Mouse (Mus musculus): ENCODE measurements around the gene Comtd1.

Comtd1 gene

DNA sequence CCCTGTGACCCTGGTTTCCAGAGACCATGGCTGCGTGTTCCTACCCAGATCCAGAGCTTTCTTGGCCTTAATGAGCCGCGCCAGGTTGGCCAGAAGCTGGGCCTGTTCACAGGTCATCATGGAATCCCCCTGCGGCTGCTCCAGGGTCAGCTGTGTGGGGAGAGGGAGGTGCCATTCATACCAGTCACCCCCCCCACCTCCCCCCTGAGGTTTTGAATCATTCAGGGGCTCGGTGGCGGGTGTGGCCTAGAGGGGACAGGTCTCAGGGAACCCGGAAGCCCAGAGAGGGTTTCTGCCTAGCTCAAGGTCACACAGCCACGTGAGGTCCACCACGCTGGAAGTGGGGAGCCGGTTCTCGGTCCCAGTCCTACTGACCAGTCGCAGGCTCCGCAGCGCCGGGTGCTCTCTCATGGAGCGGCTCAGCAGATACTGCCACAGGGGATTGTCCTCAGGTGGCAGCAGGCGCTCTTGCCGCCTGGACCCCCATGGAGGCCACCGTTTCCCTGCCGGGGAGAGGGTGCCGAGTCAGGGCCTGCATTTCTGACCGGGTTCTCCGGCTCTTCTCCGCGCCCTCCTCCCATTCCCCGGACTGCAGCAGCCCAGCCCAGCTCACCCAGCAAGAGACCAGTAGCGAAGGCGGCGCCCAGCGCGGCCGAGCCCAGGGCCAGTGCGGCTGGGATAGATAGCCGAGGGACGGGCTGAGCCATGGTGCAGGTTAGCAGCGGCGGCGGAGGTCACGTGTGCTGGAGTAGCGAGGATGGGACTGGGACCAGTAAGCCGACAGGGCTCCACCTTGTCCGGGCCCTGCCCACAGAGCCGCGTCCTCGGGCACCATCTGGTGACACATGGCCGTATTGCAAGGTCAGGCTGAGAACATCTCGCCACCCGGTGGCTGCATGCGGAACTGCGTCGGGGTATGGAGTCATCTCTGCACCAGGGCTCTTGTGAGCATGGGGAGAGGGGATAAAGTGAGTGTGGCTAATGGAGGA is at the start of gene Comtd1:
Gene Comtd1 (minus strand): TSS at position 812 of the 989 bp plus-strand sequence.
- DNase-seq = peak; percentile 96

DNA sequence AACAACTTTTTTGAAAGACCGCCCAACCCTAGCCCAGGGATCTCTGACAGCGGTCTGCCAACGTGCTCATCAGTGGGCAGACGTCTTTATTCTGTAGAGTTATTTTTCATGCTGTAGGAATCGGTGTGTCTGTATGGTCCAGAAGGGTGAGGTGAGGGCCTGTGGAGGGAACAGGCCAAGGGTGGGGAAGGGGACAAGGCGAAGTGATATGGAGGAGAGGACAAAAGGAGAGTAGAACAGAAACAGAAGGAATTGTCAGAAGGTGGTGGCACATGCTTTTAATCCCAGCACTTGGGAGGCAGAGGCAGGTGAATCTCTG is 43.5 kb upstream of the Comtd1 start:
- no peak for DNase-seq

DNA sequence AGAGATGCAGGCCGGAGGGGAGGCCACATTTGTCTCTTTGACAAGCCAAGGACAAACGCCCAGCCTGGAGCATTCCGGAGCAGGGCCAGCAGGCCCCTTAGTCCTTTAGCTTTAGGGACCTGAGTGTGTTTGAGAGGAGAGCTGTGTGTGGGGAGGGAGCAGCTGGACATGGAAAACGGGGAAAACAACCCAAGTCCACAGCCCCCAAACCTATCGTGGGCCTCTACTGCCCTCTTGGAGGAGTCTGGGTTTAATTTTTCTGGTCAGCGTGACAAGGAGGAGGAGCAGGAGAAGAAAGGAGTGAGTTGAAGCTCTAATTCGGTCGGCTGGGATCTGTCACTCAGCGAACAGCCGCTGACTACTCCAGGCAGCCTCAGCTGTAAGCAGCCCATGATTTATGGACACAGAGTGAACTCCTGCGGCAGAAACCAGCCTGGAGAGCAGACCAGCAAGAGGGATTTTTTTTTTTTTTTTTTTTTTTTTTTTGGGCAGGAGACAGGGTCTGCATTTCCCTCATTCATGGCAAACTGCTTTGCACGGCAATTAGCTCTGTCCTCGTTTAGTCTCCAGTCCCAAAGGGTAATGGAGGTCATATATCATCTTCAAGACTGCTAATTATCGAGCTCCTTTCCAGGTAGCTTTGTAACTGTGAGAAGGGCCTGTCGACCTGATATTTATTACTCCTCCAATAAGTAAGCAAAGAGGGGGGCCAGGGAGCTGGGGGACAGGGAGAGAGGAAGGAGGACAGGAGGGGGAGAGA is 43.0 kb upstream of the Comtd1 start:
- no peak for DNase-seq

DNA sequence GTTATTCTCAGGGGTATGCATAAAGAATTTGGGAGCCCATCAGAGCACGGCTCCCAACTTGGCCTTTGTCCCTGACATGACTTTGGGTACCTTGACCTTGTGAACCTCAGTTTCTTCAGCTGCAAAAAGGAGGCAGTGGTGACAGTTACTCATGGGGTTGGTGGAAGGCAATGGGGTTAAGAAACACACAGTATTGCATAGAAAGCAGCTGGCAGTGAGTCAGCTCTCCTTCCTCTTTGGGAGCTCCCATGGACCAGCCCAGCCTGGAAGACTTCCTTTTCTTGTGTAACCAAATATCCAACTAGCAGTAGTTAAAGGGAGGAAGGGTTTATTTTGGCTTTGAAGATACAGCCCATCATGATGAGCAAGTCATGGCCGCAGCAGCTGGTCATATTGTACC is 41.7 kb upstream of the Comtd1 start:
- DNase-seq = no peak

DNA sequence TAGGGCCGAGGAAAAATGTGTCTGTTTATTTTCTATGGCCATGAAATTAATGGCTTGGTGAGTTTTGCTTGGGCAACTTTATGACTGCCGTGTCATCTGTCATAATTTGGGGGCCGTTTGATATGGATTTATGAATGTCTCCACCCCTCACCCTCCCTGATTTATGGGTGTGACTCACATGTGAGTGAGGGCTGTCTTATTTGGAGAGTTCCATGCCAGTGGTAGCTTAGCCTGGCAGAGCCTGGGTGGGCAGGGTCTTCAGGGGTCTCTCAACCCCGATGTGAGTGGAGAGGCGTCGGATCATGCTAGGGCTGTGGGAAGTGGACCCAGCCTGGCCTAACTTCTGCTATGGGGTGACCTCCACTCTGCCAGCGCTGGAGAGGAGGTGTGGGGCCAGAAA is 18.0 kb upstream of the Comtd1 start:
- no peak for DNase-seq

DNA sequence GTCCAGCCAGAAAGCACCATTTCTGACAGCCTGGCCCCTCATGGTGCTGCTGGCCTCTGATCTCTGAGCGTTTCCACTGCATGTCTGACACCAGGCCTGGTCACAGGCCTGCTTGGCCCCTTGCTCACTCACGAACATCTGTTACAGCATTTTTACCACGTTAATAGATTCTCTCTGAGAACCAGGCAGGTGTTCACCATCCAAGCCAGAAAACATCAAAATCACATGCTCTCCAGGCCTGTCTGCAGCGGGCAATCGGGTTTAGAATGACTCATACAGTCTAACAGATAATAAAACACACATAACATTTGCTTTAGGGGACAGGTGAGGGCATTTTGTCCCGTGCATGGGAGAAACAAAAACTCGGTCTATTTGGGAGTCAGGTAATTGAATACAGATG is 17.5 kb upstream of the Comtd1 start:
- DNase-seq = no peak

DNA sequence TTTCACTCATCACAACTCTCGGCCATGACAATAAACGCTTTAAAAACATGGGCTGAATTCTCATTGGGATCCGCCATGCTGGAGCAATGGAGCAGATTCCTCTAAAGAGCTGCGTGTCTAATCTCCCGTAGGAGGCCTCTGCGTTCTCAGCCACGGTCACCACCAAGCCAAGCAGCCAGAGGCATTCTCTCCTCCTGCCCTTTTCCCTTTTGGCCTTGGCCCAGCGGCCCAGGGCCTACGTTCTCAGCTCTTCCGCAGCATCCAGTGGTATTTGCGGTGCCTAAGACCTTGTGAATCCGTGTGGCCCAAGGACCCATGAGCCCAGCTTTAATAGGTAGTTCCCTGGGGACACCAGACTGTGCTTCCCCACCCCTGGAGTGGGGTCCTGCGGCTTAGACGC is 8.1 kb upstream of the Comtd1 start:
- DNase-seq = no peak

DNA sequence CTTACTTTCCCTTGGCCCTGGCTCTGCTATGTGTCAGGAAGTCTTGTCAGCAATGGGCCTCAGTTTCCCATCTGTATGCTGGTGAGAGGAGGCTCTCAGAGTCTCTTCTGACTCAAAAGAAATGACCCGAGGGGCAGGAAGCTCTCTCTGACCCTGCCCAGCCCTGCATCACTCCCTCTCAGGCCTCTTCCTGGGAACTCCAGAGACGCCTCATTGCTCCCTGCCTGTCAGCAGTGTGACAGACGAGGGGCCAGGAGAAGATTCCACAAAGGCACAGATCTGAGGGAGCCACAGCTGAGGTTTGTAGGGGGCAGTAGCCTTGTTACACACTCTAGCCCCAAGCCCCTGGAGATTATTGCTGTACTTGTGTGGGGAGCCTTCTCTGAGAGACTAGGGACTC is 7.2 kb upstream of the Comtd1 start:
- DNase-seq = no peak

DNA sequence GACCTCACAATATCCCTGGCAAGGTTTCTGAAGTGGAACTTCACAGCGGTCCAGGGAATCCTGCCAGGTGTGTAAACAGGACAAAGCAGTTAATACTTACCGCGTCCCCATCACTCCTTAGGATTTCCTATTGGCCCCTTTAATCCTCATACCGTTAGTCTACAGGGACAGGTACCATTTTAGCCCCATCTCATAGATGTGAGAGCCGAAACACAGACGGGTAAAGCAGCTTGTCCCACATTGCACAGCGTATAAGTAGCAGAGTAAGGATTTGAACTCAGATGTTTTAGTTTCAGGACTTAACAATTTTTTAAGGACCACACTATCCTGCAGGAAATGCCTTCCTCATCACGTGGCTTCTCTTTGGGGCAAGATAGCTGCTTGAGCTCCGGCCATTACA is 5.5 kb upstream of the Comtd1 start:
- DNase-seq = no peak

DNA sequence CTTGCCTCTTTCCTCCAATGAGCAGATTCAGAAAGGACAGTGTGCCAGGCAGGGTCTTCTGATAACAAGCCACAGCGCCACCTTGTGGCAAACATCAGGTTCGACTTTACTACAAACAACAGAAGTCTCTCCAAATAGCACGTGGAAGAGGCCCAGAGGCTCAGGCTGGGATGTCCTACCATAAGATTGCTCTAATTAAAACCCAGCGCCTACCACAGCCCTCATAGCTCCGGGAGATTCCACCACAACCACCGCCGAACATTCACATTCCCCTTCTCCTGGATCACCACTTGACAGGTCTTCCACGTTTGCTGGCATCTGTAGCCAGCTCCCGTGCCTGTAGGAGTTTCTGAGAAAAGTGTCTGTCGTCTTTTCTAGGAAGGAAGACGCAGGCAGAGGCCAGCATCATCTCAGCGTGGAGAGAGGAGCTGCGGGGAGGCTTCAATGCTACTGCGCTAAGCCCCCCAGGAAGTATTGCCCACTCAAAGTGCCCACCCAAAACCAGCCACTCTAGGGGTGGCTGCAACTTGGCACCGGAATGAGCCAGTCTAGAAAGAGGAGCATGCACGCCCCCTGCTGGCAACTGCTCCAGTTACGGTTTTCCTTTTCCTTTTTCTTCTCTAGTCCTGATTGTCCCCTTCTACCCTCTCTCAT is 4.8 kb upstream of the Comtd1 start:
- peak; percentile 67 for DNase-seq

DNA sequence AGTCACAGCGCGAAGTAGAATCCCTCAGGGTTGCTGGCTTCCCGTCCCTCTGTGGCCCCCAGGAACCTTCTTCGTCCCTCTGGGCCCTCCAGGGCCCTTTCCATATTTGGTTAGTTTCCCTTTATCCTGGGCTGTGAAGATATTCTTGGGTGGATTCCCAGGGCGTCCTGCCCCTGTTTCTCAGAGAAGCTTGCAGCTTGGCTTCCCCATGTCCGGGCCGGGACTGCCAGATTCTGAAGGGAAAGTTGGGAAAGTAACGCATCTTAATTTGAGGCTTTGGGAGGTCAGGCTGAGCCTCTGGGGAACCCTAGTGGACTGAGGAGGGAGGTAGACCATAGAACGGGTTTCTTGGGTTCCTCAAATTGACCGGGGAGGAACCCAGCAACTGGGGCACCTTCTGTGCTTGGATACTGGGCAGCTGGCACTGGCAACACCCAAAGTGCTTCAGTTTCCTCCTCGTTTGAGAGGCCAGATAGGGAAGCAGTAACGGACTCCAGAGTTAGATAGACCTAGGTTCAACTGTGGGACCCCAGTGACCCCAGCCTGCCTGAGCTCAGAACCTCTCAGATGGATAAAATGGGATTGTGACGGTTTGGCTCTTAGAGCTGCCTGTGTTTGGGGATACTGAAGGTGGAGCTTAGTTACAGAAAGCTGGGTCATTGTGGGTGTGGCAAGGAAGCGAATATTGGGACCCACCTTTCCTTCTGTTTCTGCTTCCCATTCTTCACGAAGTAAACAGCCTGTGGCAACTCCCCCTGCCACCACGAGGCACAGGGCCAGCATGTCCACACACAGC is 3.4 kb upstream of the Comtd1 start:
- DNase-seq = peak; percentile 27

DNA sequence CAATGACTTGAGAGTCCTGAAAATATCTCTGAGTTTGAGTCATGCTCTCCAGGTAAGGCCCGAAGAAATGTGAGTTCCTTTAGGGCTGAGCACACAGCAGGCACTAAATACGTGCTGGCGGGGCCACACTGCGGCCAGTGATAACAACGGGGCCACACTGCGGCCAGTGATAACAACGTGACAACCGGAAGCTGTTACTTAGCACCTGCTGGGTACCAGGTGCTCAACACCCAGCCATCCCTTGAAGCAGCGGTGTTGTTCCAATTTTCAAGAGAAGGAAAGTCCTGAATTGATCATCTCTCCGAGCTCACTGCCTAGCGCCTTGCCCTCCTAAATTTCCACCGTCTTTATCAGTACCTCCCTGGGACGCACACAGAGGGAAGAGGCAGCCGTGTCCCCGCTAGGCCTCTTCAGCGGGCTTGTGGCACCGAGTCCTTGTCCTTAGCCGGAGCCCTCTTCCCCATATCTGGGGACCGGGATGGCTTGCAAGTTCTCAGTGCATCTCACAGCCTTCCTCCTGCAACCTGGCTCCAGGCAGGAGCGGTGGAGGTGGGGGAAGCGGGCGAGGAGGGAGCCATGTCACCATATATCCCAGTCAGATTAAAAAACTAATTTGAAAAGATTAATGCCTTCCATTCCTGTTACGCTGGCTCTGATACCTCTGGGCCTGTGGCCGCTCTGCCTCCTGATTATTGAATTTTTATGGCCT is 1.8 kb upstream of the Comtd1 start:
- DNase-seq = no peak

DNA sequence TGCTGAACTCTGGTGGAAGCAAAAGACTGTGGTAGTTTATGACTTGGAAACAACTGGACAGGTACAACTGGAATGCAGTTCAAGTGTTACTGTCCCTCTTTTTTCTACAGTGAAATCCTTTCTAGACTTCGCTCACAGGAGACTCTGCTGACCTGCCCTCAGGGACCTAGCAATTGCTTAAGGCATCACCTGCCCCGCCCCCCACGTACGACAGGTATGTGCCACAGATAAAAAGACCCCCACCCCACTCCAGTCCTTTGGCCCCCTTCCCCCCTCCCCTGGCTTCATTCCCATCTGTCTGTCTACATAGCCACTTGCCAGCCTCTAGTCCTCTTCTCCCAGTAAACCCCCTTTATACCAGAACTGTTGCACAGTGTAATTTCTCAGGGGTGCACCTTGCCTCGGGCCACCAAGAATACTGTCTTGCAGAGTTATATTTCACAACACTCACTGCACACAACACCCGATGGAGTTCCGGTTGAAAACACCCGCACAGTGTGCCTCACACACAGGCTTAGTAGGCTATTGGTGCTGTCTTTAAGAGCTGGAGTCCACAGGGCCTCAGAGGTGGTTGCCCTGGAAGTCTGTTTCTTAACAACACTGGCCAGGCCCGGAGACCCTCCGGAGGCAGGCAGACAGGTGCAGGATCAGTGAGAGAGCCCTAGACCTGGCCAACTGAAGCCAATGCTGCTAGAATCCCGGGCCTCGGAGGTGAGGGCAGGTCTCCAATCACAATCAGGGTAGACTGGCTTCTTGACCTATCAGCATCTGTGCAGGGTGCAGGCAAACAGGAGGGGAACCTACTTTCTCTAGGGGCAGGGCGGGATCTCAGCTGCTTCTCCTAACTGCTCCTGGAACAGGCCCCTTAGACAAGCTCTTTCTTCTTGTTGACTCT is 994 bp upstream of the Comtd1 start:
- peak; percentile 60 for DNase-seq

DNA sequence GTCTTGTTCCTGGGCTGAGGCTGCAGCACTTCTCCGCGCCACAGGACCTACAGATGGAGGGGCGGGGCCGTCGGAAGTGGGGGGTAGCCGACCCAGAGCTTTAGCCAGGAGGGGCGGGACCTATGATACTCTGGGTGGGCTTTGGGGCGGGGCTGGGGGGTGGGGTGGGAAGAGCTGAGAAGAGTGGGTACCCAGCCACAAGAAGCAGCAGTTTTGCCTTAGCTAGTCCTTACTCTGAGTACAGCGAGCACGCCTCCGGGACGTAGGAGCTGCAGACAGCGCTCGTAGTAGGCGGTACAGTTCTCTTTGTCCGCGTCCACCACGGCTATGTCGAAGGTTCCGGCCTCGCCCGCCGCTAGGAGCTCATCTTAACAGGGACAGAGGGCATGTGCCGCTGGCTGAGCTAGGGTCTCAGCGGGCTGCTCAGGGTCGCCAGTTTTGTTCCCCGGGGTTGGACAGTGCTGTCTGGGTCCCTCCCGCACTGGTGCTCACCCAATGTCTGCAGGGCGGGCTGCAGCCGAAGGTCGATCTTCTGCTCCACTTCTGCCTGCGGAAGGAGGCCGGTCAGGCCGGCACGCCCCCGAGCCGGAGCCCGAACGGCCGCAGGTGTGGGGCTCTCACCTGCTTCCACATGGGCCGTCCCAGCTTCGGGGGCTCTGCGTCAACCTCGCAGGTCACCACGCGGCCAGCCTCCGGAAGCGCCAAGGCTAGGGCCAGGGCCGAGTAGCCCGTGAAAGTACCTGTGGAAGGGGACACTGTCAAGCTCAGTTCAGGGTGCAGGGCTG is 1.2 kb downstream of the Comtd1 start:
- DNase-seq = peak; percentile 71

DNA sequence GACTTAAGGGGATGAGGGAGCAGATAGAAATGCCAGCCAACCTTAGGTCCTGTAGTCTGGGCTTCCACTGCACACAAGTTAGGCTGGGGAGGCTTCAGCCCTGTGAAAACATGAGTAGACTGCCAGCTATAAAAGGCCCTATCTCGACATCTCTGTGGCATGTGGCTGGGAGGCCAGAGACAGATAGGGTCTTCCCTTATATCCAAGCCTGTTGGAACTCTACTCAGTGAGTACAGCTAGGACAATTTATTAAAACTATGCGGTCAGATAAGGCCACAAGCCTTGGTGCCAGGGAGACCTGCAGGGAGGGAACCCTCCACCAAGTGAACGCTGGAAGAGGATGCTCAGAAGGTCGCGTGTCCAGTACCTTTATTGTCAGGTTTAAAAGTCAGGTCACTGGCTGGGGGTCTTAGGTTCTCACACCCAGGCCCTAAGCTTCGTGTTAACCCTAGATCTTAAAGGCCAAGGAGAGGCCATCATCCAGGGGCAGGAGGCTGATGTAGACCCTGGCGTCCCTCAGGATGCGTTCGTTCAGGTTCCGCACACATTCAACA is 1.9 kb downstream of the Comtd1 start:
- DNase-seq = no peak

DNA sequence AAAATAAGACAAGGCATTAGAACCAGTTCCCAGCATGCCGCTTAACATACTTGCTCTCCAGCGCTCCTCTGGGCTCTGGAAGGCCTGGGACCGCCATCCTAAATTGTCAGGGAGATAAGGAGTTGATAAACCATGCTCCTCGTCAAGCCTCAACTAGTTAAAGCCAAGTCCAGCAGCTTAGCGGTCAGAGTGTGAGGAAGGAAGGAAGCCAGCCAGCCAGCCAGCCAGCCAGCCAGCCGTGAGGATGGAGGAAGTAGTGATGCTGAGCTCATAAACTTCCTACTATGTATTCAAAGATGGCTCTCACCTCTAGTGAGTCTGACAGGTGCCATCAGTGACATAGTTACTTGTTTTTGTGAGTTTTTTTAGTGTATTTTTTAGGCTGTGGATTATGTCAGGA is 5.5 kb downstream of the Comtd1 start:
- no peak for DNase-seq

DNA sequence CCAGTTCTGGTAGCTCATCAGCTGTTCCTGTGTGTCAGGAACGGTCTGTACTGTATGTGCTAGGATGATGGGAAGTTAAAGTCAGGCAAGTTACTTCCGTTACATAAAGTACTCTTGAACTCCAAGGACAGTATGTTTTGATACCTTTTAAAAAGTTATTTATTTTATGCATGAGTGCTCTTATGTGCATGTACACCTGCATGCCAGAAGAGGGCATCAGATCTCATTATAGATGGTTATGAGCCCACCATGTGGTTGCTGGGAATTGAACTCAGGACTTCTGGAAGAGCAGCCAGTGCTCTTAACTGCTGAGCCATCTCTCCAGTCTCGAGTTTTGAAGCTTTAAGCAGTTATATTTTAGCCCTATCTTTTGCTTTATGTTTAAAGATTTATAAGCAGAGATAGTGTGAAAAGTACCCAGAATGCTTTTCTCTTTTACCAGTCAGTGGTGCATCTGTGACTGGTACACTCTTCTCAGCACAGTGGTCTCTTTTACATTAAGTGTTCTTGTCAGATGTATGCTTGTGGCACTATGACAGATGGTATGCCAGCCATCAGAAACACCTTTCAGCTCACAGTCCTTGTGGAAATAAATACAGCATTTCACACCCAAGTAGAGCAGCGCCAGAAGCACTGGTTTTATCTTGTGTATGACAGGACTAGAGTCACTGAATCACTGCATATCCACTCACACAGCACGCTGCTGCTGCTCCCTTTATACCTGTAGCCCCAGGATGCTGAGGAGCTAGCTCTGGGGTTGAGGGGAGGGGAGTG is 6.8 kb downstream of the Comtd1 start:
- DNase-seq = no peak

DNA sequence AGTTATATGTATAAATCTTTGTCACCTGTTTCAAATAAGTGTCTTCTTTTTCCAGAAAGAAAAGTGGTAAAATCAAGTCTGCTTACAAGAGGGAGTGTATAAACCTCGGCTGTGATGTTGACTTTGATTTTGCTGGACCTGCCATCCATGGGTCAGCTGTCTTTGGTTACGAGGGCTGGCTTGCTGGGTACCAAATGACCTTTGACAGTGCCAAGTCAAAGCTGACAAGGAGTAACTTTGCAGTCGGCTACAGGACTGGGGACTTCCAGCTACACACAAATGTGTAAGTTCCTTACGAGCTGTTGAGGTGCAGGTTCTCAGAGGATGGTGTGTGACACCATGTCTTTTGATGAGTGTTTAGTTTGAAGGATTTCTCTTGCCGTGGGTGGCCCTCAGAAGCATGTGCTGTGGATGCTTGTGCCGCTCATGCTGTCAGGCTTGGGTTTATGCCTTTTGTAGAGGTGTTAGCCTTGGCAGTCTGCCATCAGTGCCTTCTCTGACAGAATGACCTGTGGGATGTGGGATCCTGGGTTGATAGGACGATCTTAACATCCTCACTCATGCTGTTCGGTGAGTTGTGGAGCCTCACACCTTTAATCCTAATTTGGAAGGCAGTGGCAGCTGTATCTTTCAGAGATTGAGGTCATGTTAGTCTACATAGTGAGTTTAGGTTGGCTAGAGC is 10.3 kb downstream of the Comtd1 start:
- DNase-seq = no peak

All from cerebellum, adult 9-11 months (tissue).